Comparison of ENCODE assay signal across 2 mouse cellular contexts in the genomic region with DNA sequence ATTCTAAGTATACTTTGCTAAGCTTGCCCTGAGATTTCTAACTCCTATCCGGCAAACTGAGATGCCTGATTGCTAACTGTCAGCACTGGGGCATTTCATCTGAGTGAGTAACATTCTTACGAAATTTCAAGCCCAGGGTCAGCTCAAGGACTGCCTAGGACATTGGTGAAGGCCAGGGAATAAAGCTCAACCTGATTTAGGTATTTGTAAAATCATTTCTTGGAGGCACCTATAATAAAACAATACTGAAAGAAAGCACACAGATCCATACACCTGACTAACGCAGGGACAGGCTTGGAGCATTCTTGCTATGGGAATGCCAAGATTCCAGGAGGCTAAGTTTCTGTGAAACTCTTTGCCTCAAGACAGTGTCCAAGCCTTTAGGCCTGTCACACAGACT. TPM values are rescaled to one million over a fixed set of nuclear protein-coding genes. Genes with fewer than 3 reads are reported as not detected.
DNase-seq lines count a peak whose midpoint lies in the region.
"Not testable (repeated sequence)": the region's sequence is repeated elsewhere in the genome, so short reads cannot be mapped to it uniquely, and the experiment has no call there.

No protein-coding gene starts in this region.

- not testable (repeated sequence) for H3K4me1 ChIP-seq in brown adipose tissue, adult 24 weeks (ENCODE audit: control insufficient read depth, insufficient read depth, insufficient read length, low read length)

- not testable (repeated sequence) for H3K4me3 ChIP-seq in brown adipose tissue, adult 24 weeks (ENCODE audit: insufficient read depth, low read depth, low read length)

- peak; percentile 64 for DNase-seq in adrenal gland, adult 2 months

- H3K27ac ChIP-seq in brown adipose tissue, adult 24 weeks (replicated peaks; ENCODE audit: low read depth, low read length) = peak overlapping the region; percentile 90

RNA-seq across cellular contexts. Expression of a gene that starts 24.3 kb away (rescaled TPM):
- total RNA-seq in adrenal gland, adult 2 months (2021) = 100 to 1,000 TPM; 389 to 475 TPM
- polyA plus RNA-seq in adrenal gland, adult 2 months (2012; rRNA removed) = 4.6 and 6.4 TPM in 2 replicates
- 510 and 585 TPM in 2 replicates for polyA plus RNA-seq in brown adipose tissue, adult 24 weeks (2012; ENCODE audit: insufficient read depth, insufficient read length, missing spikeins)

Comparison
In these comparisons a context has a peak if more than half of its experiments do, and no peak if none do; other contexts are left out.
1. RNA of a gene that starts 24.3 kb away (polyA plus RNA-seq): 510 to 585 TPM in brown adipose tissue, adult 24 weeks; 4.6 to 6.4 TPM in adrenal gland, adult 2 months; every median in the first group is over 10 times any median in the second.